19 mouse cellular contexts compared by ENCODE assay signal in genomic region chr1:166751436-166751835, GRCm38 (mm10).
DNase-seq lines count a peak whose midpoint lies in the region; ATAC-seq lines count a peak whose summit lies in the region.
"Had no signal": no experiment of that assay in that cellular context is flagged by ENCODE, and none has a peak within 500 bp of the region (broad histone marks: within the 10 kb centered on the region; RNA-seq: fewer than 3 reads in every experiment).

No protein-coding gene starts in this region.

- DNase-seq in cerebellum, adult 18-20 months: peak; percentile 49 to 52
- no peak for DNase-seq in cerebellum, adult 11-12 months
- peak; percentile 13 for DNase-seq in left cerebral cortex, postnatal 4 days
- no peak for DNase-seq in left cerebral cortex, postnatal 10 days (ENCODE audit: extremely low spot score in 1 of 2, low spot score in 2 of 2)
- DNase-seq in cerebellum, postnatal 25 days: peak; percentile 52 to 79
- DNase-seq in ovary, postnatal 10 days (ENCODE audit: low spot score): no peak
- DNase-seq: adrenal gland, adult 2 months; adrenal gland, postnatal 14 days; B cell, adult 2 months; gastrocnemius, adult 2 months; gastrocnemius, postnatal 14 days; heart, adult 11 months; heart, postnatal 10 days; heart, postnatal 36 days; kidney, adult 11 months; kidney, adult 8-10 months had no signal

- intact Hi-C loops in left cerebral cortex, postnatal 4 days (cut with DNase I): no loop called here
- intact Hi-C loops in left cerebral cortex, postnatal 10 days (cut with DNase I): no loop called here

- no peak for ATAC-seq in CD4-positive, CD25-positive, alpha-beta regulatory T cell, adult 4 months
- ATAC-seq: hindbrain, embryonic 16.5 days; intestine, embryonic 15.5 days had no signal

Comparison
In these comparisons a context has a peak if more than half of its experiments do, and no peak if none do; other contexts are left out.
1. DNase-seq: peak in cerebellum, adult 18-20 months (2 of 2), left cerebral cortex, postnatal 4 days (single experiment) and cerebellum, postnatal 25 days (2 of 2); none in cerebellum, adult 11-12 months (single experiment), left cerebral cortex, postnatal 10 days (0 of 2) and ovary, postnatal 10 days (single experiment).